Mouse (Mus musculus): ENCODE measurements around the gene Neurog3. TPM values are rescaled to one million over a fixed set of nuclear protein-coding genes. Genes with fewer than 3 reads are reported as not detected.

The Neurog3 gene
- total and polyA plus RNA-seq, 3 experiments = not detected

DNA sequence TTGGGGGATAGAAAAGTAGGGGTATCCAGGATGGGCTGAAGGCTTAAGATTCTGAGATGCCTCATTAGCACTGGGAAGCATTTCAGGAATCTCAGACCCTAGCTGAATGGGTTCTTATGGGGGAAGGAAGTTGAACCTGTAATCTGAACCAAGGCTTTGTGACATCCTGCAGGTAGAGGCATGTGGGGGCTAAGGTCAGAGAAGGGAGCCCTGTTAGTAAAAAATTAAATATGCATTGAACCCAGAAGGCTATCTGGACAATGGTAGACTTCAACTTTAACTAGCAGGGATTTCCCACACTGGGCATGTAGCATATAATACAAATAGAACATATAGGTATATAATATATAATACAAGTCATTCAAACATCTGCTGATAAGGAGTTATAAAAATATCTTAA, 43.4 kb upstream of the Neurog3 start:
- Histone ChIP-seq H3K4me1 (ENCODE audit: control insufficient read depth in 1 of 2, insufficient read depth in 2 of 2, low read length in 2 of 2) (no peaks in the 10 kb centered on the region), H3K79me2 (ENCODE audit: control insufficient read depth, insufficient read depth, low read length, poor library complexity) (no peaks in the 10 kb centered on the region), H3K9ac (ENCODE audit: control insufficient read depth, low read depth, low read length, poor library complexity, severe bottlenecking) (no peak overlapping the region), H3K27me3 (ENCODE audit: control insufficient read depth in 1 of 2, insufficient read depth in 2 of 2, low read length in 2 of 2) (no peaks in the 10 kb centered on the region), H3K27ac (ENCODE audit: control insufficient read depth, low read depth, low read length) (no peak overlapping the region), H3K4me3 (ENCODE audit: control insufficient read depth in 1 of 2, insufficient read depth in 1 of 2, low read depth in 2 of 2, low read length in 2 of 2) (no peak overlapping the region), H3K36me3 (ENCODE audit: control insufficient read depth in 1 of 2, insufficient read depth in 2 of 2, low read length in 2 of 2) (no peaks in the 10 kb centered on the region), H3K9me3 (replicated peaks; ENCODE audit: insufficient read depth, low read length) (no peaks in the 10 kb centered on the region)
- no peak for DNase-seq (ENCODE audit: low read depth, low spot score)
- TF ChIP-seq NRF1 (IDR thresholded peaks at IDR 0.05; ENCODE audit: insufficient read depth, low read depth, low read length, poor library complexity, severe bottlenecking) (no peak), MYB (IDR thresholded peaks at IDR 0.05; ENCODE audit: low read depth, low read length) (no peak), ZC3H11A (IDR thresholded peaks at IDR 0.05; ENCODE audit: low read depth, low read length) (no peak), JUND (IDR thresholded peaks at IDR 0.05; ENCODE audit: low read depth, low read length) (no peak), UBTF (IDR thresholded peaks at IDR 0.05; ENCODE audit: borderline replicate concordance, insufficient read depth, low read depth, low read length) (no peak), MAZ (IDR thresholded peaks at IDR 0.05; ENCODE audit: low read depth, low read length) (no peak), EP300 (IDR thresholded peaks at IDR 0.05; ENCODE audit: low read depth in 1 of 2, low read length in 2 of 2) (no peak), CHD1 (IDR thresholded peaks at IDR 0.05; ENCODE audit: low read depth, low read length) (no peak), USF1 (IDR thresholded peaks at IDR 0.05; ENCODE audit: low read depth, low read length) (no peak), TBP (IDR thresholded peaks at IDR 0.05; ENCODE audit: low read depth, low read length) (no peak), MYC (IDR thresholded peaks at IDR 0.05; ENCODE audit: low read depth, low read length) (no peak)

DNA sequence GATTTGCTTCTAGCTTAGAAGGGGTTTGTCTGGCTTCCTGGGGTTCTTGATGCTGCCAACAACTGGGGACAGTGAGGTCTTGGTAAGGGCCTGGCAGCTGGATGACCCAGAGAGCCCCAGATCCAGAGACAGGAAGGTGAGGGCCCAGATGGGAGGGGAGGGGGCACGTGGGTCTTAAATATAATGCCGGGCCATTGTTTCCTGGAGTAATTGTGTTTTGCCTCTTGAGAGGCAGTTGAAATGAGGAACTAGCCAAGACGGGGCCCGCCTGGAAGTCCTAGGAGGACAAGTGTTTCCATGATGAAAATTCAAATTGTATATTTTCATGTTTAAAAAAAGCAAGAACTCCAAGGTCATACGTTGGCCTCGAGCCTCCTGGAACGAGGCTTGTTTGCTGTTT, 39.0 kb upstream of the Neurog3 start:
- no peak overlapping the region for H3K4me3 ChIP-seq (ENCODE audit: control insufficient read depth in 1 of 2, insufficient read depth in 1 of 2, low read depth in 2 of 2, low read length in 2 of 2)
- H3K36me3 ChIP-seq (ENCODE audit: control insufficient read depth in 1 of 2, insufficient read depth in 2 of 2, low read length in 2 of 2) = no peaks in the 10 kb centered on the region
- H3K9me3 ChIP-seq (replicated peaks; ENCODE audit: insufficient read depth, low read length) = no peaks in the 10 kb centered on the region
- TF ChIP-seq MAX (IDR thresholded peaks at IDR 0.05; ENCODE audit: low read length) = no peak
- no peak for TF ChIP-seq SMC3 (IDR thresholded peaks at IDR 0.05; ENCODE audit: low read depth, low read length)
- TF ChIP-seq MYC (IDR thresholded peaks at IDR 0.05; ENCODE audit: low read depth, low read length) = no peak
- TF ChIP-seq ELF1 (IDR thresholded peaks at IDR 0.05; ENCODE audit: low read depth, low read length) = no peak
- TF ChIP-seq POLR2AphosphoS5 (IDR thresholded peaks at IDR 0.05; ENCODE audit: borderline replicate concordance, low read depth, low read length) = no peak
- no peak for TF ChIP-seq ETS1 (IDR thresholded peaks at IDR 0.05; ENCODE audit: low read depth, low read length)
- no peak for TF ChIP-seq NRF1 (IDR thresholded peaks at IDR 0.05; ENCODE audit: insufficient read depth, low read depth, low read length, poor library complexity, severe bottlenecking)
- TF ChIP-seq EP300 (IDR thresholded peaks at IDR 0.05; ENCODE audit: low read depth in 1 of 2, low read length in 2 of 2) = no peak
- no peak for TF ChIP-seq TCF12 (IDR thresholded peaks at IDR 0.05; ENCODE audit: low read depth, low read length)
- no peak for TF ChIP-seq MXI1 (IDR thresholded peaks at IDR 0.05; ENCODE audit: low read depth, low read length)
- no peak for TF ChIP-seq MAZ (IDR thresholded peaks at IDR 0.05; ENCODE audit: low read depth, low read length)
- no peak for TF ChIP-seq NELFE (IDR thresholded peaks at IDR 0.05; ENCODE audit: low read depth, low read length)
- TF ChIP-seq TAL1 (IDR thresholded peaks at IDR 0.05; ENCODE audit: low read length) = no peak
- H3K9ac ChIP-seq (ENCODE audit: control insufficient read depth, low read depth, low read length, poor library complexity, severe bottlenecking) = no peak overlapping the region
- no peaks in the 10 kb centered on the region for H3K4me1 ChIP-seq (ENCODE audit: control insufficient read depth in 1 of 2, insufficient read depth in 2 of 2, low read length in 2 of 2)
- H3K27me3 ChIP-seq (ENCODE audit: control insufficient read depth in 1 of 2, insufficient read depth in 2 of 2, low read length in 2 of 2) = no peaks in the 10 kb centered on the region
- no peaks in the 10 kb centered on the region for H3K79me2 ChIP-seq (ENCODE audit: control insufficient read depth, insufficient read depth, low read length, poor library complexity)
- no peak overlapping the region for H3K27ac ChIP-seq (ENCODE audit: control insufficient read depth, low read depth, low read length)
- DNase-seq (ENCODE audit: low read depth, low spot score) = no peak

All from MEL (cell line).